Mouse (Mus musculus) CD4-positive helper T cell, adult 2 months (primary cell): ENCODE measurements around the gene Nyx.
"Not testable (repeated sequence)": the region's sequence is repeated elsewhere in the genome, so short reads cannot be mapped to it uniquely, and the experiment has no call there.

Experiments
- DNase-seq: peaks from one replicate; pipeline ENCODE4 v3.0.0-alpha.2; 2012; ENCODE audit warnings: low read depth, missing footprints, low spot score

The Nyx gene

GRCm38 (mm10) chrX:13465810-13466209 lies at the start of gene Nyx:
TSS of gene Nyx (plus strand) at chrX:13466110.
- DNase-seq, result no peak

DNA sequence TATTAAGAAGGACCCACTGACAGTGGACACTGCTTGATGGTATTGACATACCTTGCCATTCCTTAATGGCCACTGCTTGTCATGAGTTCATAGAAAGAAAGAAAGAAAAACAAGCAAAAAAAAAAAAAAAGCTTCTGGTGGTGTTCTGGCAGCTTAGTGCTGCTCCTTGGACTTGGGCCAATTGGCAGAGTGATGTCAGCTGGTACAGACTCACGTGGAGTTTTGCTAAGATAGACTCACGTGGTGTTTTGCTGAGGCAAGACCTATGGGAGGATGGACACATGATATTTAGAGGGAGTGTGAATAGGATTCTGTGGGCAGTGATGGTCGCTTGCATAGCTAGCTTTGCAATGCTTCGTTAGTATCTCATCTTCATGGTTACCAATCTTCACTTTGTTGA lies 43.9 kb upstream of the Nyx start:
- DNase-seq, result no peak

DNA sequence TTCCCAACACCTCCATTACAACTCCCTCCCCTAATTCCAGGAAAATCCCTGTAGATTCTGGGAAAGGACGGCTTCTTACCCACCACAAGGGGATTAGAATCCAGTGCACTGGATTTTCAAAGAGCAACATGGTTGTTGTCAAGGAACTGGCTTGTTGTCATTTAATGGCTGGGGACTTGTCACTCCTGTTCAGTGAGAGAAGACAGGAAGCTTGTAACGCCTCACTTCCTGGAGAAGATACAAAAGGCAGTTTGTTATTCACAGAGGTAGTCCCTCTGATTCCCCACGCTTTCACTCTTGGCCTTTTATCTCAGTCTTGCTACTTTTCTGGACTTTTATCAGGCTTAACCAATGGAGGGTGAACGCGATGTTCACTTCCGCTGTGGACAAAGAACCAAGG lies 34.5 kb upstream of the Nyx start:
- DNase-seq, result peak; percentile 25

DNA sequence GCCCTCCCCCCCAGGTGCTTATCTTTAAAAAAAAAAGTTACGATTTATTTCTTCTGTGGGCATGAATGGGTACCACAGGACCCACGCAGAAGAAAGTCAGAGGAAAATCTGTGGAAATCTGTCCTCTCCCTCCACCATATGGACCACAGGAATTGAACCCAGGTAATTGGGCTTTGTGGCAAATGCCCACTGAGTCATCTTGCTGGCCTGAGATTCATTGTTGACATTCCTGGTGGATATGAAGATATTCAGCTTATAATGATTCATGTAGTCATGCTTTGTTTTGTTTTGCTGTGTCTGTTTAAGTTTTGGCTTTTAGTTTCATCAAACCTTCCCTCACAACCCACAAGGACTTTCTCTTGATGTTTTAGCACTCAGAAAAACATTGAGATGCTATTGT lies 29.9 kb upstream of the Nyx start:
- DNase-seq, result not testable (repeated sequence)

DNA sequence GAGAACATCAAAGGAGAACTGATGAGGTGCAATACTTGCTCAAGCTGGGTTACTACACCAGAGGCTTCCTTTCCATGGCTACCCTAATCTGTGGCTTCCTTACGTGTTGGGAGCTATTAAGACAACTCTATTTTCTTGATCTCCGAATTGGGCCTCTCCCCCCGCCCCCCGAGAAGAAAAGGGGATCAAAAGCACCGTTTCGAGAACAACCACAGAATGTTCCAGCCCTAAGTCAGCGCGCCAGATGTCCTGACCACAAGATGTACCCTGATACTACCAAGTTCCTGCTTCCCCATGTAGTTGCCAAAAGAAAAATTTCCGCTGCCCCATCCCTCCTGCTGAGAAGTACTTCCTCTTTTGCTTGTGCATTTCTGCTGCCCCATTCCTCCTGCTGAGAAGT lies 9.4 kb upstream of the Nyx start:
- DNase-seq, result peak; percentile 22

- peak; percentile 58 for DNase-seq
Observed at GRCm38 (mm10) chrX:13458766-13459165, 7.1 kb upstream of the Nyx start.

DNA sequence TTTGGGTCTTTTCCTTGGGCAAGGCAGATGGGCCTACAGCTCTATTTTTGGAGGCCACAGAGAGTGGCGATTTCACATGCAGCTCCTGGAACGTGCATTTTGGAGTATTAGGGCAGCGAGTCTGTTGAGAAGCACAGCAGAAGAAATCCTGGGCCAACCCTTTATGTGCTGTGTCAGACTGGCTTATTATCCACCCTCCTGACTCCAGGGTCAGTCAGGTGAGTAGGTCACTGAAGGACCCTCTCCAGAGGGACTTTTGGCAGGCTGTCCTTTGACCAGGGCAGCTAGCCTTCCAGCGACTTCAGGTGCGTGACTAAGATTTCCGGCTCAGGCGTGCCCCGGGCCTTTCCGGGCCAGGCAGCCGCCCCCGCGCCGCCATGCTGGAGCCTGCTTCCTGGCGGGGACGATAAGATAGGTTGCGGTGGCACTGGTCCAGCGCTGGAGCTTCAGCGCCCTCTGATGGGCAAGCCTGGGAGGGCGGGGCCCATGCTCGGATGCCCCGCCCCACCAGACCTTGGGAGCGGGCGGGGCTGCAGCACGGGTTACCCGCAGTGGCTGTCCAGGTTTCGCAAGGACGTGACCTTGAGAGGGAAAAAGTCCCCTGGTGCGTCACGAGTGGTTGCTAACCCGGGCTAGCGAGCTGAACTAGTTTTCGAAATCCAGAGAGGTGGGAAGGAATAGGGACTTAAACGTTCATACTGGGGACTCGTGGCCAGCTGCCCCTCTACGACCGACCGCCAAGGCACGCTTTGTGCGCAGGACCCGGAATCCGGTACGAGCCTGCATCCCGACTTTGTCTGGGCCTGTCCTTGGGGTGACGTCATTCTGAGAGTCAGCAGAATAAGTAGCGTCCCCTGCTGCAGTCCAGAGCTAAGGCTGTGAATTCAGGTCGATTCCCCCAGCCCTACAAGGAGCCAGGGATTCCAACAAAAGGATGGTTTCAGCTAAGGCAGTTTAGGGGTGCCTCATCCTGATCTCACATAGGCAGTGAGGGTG lies 4.3 kb upstream of the Nyx start:
- DNase-seq, result peak; percentile 94

DNA sequence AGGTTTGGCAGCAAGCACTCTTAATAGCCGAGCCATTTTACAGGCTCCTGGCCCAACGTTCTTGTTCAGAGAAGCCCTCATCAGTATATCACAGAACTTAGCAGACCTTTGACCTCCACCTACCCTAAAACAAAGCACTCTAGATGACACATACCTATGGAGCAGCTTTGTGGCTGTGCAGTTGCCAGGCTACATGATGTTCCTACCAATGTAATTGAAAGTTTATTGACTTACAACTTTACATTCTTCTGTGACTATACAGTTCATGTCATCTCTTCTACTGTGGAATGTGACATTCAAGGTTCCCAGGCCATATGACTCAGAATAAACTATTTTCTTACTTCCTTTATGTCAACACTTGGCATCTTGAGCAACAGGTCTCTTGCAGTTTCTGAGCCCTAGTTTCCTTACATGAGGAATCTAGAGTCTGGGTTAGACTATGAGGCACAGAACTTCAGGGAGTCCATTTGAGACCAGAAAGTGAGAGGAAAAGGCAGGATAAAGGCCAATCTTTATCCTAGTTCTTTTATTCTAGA lies 2.9 kb upstream of the Nyx start:
- no peak for DNase-seq

DNA sequence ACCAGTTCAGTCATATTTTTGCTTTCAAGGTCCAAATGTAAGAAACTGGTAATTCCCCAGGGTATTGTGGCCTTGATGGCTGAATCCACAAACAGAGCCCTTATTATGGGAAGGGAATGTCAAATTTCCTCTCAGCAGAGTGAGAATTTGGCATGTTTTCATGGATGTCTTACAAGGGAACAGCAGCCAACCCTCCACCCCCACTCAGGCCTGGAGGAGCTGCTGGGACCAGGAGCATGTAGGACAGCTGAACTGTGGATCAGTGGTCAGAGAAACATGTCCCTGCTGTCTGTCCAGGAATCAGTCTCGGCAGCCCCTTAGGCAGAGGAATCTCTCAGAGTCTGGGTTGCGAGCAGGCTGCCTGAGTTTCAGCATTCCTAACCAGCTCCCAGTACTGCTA lies 771 bp downstream of the Nyx start:
- no peak for DNase-seq

GRCm38 (mm10) chrX:13467121-13467571 lies 1.2 kb downstream of the Nyx start:
- no peak for DNase-seq

- DNase-seq, result no peak
Observed at GRCm38 (mm10) chrX:13469160-13470116, 3.5 kb downstream of the Nyx start.

- DNase-seq, result peak; percentile 10
Observed at GRCm38 (mm10) chrX:13471925-13472324, 6.0 kb downstream of the Nyx start.

GRCm38 (mm10) chrX:13472751-13473225 lies 6.9 kb downstream of the Nyx start:
- DNase-seq, result no peak

DNA sequence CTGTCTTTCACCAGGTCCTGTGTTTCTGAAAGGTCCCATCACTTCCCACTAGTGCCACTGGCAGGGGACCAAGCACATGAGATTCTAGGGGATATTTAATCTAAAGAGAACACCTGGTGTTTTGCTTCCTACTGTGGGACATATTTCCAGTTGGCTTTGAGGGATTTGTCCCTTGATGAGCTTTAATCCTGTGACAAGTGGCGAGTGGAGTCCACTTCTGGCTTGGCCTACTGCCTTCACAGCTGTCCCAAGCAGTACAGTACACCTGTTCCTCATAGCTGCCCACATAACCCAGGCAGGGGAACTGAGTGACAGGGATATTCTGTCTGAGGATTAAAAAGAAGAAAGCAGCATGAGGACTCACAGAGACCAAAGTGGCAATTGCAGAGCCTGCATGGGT lies 9.5 kb downstream of the Nyx start:
- no peak for DNase-seq

DNA sequence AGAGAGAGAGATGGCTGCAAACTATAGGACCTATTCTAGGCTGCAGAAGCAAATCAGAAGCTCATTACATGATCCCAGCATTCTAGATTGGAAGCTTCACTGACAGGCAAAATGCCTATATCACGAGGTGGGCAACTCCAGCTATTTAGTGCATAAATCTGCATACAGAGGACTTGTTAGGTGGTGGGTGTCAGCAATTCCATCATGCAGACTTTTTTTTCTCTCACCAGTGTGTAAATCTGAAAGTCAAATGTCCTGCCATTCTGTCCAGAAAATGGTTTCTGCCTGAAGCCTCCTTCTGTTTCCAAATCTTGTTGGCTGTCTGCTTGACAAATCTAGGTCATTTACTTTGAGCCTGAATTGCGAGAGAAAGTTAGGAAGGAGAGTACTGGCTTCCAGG lies 11.7 kb downstream of the Nyx start:
- DNase-seq, result no peak

GRCm38 (mm10) chrX:13478298-13478697 lies 12.4 kb downstream of the Nyx start:
- DNase-seq, result no peak

GRCm38 (mm10) chrX:13479570-13479969 lies 13.7 kb downstream of the Nyx start:
- no peak for DNase-seq

DNA sequence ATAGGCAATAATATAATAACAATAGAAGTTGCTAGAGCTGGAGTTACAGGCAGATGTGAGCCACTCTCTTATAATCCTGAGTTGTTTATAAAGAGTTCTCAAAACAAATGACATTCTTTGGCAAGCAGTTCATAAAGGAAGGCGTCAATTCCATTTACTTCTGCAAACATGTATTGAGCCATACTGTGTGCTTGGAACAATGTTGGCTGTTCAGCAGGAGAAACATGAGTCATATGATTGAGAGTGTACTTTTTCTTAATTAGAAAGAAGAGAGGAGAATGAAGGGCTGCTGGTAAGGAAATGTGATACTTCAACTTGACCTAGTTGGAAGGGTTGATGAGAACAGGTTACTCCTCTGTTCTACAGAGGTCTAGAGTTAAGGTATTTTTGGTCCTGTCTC lies 16.7 kb downstream of the Nyx start:
- DNase-seq, result no peak

GRCm38 (mm10) chrX:13484447-13484846 lies 18.5 kb downstream of the Nyx start:
- DNase-seq, result no peak

DNA sequence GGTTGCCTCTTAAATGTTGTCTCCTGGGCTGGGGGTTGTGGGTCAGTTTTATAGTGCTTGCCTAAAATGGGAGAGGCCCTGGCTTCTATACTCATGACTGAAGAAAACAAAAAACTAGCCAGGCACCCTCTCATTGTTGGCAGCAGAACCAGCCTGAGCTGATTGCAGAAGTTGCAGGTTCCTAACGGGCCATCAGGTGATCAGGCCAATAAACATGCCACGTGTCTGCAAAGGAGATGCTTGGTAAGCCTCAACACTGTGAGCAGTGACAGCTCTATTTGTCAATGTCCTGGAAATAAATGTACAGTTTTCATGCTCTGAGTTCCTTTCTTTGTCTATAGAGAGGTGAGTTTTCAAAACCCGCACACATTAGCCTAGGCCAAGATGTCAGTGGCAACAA lies 23.1 kb downstream of the Nyx start:
- no peak for DNase-seq

- DNase-seq, result no peak
Observed at GRCm38 (mm10) chrX:13489761-13490160, 23.9 kb downstream of the Nyx start.

GRCm38 (mm10) chrX:13490941-13491340 lies 25.0 kb downstream of the Nyx start:
- no peak for DNase-seq
